Mouse (Mus musculus): ENCODE results near the gene Abcb6. TPM values are rescaled to one million over a fixed set of nuclear protein-coding genes. Genes with fewer than 3 reads are reported as not detected.

Gene Abcb6
- polyA plus RNA-seq, 1 experiment from 2014 or later: 39.7 TPM

DNA sequence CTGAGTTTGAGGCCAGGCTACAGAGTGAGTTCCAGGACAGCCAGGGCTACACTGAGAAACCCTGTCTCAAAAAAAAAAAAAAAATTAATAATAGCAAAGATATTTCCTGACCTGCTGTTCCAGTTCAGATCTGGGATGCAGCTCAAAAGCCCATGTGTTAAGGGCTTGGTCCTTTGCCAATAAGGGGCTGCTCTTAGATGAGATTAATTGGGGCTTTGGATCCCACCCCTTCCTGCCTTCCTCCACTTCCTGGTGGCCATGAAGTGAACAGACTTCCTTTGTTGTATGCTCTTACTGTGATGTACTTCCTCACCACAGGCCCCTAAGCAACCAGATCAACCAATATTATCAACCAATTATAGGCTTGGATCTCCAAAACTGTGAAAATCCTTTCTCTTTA is 6.9 kb upstream of the Abcb6 start:
- H3K9ac ChIP-seq: no peak overlapping the region
- peaks cover 77% of the 10 kb centered on the region for H3K36me3 ChIP-seq (replicated peaks; ENCODE audit: control insufficient read depth, insufficient read depth)
- H3K9me3 ChIP-seq (ENCODE audit: control insufficient read depth, low read length): no peaks in the 10 kb centered on the region
- H3K4me1 ChIP-seq (replicated peaks; ENCODE audit: control insufficient read depth, insufficient read depth, low read length): peaks cover 13% of the 10 kb centered on the region
- no peak overlapping the region for H3K4me3 ChIP-seq (replicated peaks; ENCODE audit: low read length)
- DNase-seq (ENCODE audit: low spot score): no peak
- H3K27me3 ChIP-seq (ENCODE audit: control insufficient read depth, insufficient read depth, low read length): no peaks in the 10 kb centered on the region
- no peak overlapping the region for H3K4me2 ChIP-seq (replicated peaks)
- no peak for ATAC-seq (ENCODE audit: low FRiP score)
- H3K27ac ChIP-seq: no peak overlapping the region

DNA sequence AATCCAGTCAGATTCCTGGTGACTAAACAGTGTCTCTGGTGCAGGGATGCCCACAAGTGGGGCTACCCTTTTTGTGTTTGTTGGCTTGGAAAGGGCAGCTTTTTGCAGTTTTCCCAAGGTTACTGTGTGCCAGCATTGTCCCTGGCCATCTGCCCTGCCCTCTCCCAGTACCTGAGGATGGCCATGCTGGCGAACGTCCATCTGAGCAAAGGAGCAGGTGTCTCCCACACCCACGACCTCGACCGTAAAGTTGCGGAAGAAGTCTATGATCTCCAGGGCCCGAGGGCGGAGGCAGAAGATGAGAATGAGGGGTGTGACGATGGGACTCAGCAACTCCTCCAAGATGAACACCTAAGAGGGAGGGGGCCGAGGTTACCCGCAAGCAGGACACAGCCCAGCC is 5.3 kb upstream of the Abcb6 start:
- no peak for DNase-seq (ENCODE audit: low spot score)
- ATAC-seq (ENCODE audit: low FRiP score): no peak
- Histone ChIP-seq H3K4me2 (replicated peaks) (no peak overlapping the region), H3K27me3 (ENCODE audit: control insufficient read depth, insufficient read depth, low read length) (no peaks in the 10 kb centered on the region), H3K36me3 (replicated peaks; ENCODE audit: control insufficient read depth, insufficient read depth) (peaks cover 86% of the 10 kb centered on the region), H3K27ac (no peak overlapping the region), H3K9me3 (ENCODE audit: control insufficient read depth, low read length) (no peaks in the 10 kb centered on the region), H3K9ac (no peak overlapping the region), H3K4me1 (replicated peaks; ENCODE audit: control insufficient read depth, insufficient read depth, low read length) (peaks cover 6% of the 10 kb centered on the region; the same call in 1 of the 2 replicates), H3K4me3 (replicated peaks; ENCODE audit: low read length) (no peak overlapping the region)
- 93% methylated on average over 11 of the region's 11 CpGs for WGBS

DNA sequence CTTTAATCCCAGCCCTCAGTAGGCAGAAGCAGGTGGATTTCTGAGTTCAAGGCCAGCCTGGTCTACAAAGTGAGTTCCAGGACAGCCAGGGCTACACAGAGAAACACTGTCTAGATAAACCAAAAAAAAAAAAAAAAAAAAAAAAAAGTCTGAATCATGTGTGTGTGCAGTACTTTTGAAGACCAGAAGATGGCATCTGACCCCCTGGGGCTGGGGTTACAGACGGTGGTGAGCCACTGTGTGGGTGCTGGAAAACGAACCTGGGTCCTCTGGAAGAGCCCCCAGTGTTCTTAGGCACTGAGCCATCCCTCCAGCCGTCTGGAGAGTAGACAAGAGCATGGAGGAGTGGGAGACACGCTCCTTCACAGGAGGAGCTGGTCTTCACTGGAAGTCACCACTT is 2.0 kb upstream of the Abcb6 start:
- Histone ChIP-seq H3K4me3 (replicated peaks; ENCODE audit: low read length) (no peak overlapping the region), H3K27ac (no peak overlapping the region), H3K9ac (no peak overlapping the region), H3K4me2 (replicated peaks) (no peak overlapping the region), H3K9me3 (ENCODE audit: control insufficient read depth, low read length) (no peaks in the 10 kb centered on the region), H3K27me3 (ENCODE audit: control insufficient read depth, insufficient read depth, low read length) (no peaks in the 10 kb centered on the region), H3K4me1 (replicated peaks; ENCODE audit: control insufficient read depth, insufficient read depth, low read length) (peaks cover 15% of the 10 kb centered on the region), H3K36me3 (replicated peaks; ENCODE audit: control insufficient read depth, insufficient read depth) (peaks cover 65% of the 10 kb centered on the region)
- 73% methylated on average over 4 of the region's 4 CpGs for WGBS
- no peak for ATAC-seq (ENCODE audit: low FRiP score)
- DNase-seq (ENCODE audit: low spot score): no peak

DNA sequence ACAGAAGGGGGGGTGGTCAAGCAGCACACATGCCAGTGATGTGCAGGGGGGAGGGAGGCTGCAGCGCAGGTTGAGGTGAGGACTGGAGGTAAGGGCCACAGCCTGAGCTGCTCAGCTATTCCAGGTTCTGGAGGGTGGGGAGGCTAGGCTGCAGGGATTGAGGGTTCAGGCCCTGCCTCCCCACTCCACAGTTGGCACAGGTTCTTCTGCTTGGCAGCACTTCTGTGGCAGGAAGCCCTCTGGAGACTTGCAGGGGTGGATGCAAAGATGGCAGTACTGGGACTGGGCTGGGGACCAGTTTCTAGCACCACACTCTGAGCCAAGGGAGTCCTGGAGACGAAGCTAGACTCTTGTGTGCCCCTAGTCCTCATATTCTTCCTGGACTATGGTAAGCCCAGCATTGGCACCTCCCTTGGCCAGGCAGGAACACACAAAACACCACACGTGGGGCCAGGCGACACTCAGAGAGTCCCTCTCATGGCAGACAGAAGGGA is 1.2 kb upstream of the Abcb6 start:
- H3K4me1 ChIP-seq (replicated peaks; ENCODE audit: control insufficient read depth, insufficient read depth, low read length): peaks cover 15% of the 10 kb centered on the region
- H3K9ac ChIP-seq: no peak overlapping the region
- no peak overlapping the region for H3K27ac ChIP-seq
- H3K36me3 ChIP-seq (replicated peaks; ENCODE audit: control insufficient read depth, insufficient read depth): peaks cover 65% of the 10 kb centered on the region
- DNase-seq (ENCODE audit: low spot score) (no peak), ATAC-seq (ENCODE audit: low FRiP score) (no peak)
- no peaks in the 10 kb centered on the region for H3K27me3 ChIP-seq (ENCODE audit: control insufficient read depth, insufficient read depth, low read length)
- no peak overlapping the region for H3K4me2 ChIP-seq (replicated peaks)
- H3K9me3 ChIP-seq (ENCODE audit: control insufficient read depth, low read length): no peaks in the 10 kb centered on the region
- no peak overlapping the region for H3K4me3 ChIP-seq (replicated peaks; ENCODE audit: low read length)
- WGBS: 81% methylated on average over 4 of the region's 4 CpGs

DNA sequence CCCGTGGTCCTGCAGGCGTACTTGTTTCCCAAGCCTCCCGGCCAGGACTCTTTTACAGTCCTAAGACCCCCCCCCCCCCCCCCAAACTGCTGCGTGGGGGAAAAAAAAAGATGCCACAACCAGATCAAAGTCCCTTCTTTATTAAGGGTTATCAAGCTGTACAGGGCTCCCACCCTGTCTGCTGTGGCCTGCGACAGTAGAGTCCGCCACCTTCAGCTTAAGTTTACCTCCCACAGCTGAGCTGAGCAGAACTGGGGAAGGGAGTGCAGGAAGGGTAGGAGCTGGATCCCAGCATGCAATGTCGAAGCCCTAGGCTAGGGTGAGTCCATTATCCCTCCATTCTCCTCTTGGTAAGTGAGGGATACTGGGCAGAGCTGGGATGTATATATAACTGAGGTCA is 549 bp upstream of the Abcb6 start:
- Histone ChIP-seq H3K4me3 (replicated peaks; ENCODE audit: low read length) (peak overlapping the region; percentile 45; the same call in 1 of the 2 replicates), H3K9ac (no peak overlapping the region), H3K9me3 (ENCODE audit: control insufficient read depth, low read length) (no peaks in the 10 kb centered on the region), H3K4me2 (replicated peaks) (peak overlapping the region; percentile 89), H3K27ac (no peak overlapping the region), H3K36me3 (replicated peaks; ENCODE audit: control insufficient read depth, insufficient read depth) (peaks cover 65% of the 10 kb centered on the region), H3K27me3 (ENCODE audit: control insufficient read depth, insufficient read depth, low read length) (no peaks in the 10 kb centered on the region), H3K4me1 (replicated peaks; ENCODE audit: control insufficient read depth, insufficient read depth, low read length) (peaks cover 15% of the 10 kb centered on the region)
- no peak for DNase-seq (ENCODE audit: low spot score)
- ATAC-seq (ENCODE audit: low FRiP score): no peak
- 36% methylated on average over 7 of the region's 7 CpGs for WGBS

DNA sequence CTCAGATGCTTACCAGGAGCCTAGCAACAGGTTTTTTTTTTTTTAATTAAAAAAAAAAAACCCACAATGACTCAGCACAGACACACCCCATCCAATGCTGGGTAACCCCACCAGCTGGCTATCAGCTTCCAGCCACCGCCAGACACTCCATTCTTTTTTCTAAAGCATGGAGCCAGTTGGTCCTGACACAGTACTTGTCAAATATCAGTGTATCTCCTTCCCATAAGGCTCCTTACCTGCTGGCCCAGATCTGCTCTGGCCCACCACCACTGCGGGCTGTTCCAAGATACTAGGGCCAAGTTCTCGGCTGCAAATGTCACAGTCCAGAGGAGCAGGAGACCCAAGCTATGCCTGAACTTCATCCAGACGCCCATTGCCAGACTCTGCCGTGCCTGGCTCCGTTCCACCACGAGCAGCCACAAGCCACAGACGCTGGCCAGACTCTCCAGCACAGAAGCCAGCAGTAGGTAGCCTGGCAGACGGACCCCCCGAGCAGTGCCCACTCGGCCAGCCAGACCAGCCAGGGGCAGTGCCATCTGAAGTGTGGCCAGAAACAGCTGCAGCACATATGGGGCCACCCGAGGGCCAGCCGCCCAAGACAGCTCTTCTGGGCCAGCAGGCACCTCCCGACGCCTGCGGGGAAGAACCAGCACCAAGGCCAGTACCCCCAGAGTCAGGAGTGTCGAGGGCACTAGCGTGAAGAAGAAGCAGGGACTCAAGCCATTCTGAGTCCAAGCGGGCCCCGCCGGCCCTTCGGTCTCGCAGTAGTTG is 673 bp downstream of the Abcb6 start:
- ATAC-seq (ENCODE audit: low FRiP score): peak; percentile 49
- H3K4me2 ChIP-seq (replicated peaks): peak overlapping the region; percentile 89
- peak overlapping the region; percentile 38; the same call in 1 of the 2 replicates for H3K27ac ChIP-seq
- WGBS: 6% methylated on average over 23 of the region's 23 CpGs
- H3K9me3 ChIP-seq (ENCODE audit: control insufficient read depth, low read length): no peaks in the 10 kb centered on the region
- H3K27me3 ChIP-seq (ENCODE audit: control insufficient read depth, insufficient read depth, low read length): no peaks in the 10 kb centered on the region
- H3K9ac ChIP-seq: peak overlapping the region; percentile 61
- peaks cover 63% of the 10 kb centered on the region for H3K36me3 ChIP-seq (replicated peaks; ENCODE audit: control insufficient read depth, insufficient read depth)
- peak overlapping the region; percentile 45 for H3K4me3 ChIP-seq (replicated peaks; ENCODE audit: low read length)
- peaks cover 15% of the 10 kb centered on the region for H3K4me1 ChIP-seq (replicated peaks; ENCODE audit: control insufficient read depth, insufficient read depth, low read length)
- DNase-seq (ENCODE audit: low spot score): peak; percentile 38

DNA sequence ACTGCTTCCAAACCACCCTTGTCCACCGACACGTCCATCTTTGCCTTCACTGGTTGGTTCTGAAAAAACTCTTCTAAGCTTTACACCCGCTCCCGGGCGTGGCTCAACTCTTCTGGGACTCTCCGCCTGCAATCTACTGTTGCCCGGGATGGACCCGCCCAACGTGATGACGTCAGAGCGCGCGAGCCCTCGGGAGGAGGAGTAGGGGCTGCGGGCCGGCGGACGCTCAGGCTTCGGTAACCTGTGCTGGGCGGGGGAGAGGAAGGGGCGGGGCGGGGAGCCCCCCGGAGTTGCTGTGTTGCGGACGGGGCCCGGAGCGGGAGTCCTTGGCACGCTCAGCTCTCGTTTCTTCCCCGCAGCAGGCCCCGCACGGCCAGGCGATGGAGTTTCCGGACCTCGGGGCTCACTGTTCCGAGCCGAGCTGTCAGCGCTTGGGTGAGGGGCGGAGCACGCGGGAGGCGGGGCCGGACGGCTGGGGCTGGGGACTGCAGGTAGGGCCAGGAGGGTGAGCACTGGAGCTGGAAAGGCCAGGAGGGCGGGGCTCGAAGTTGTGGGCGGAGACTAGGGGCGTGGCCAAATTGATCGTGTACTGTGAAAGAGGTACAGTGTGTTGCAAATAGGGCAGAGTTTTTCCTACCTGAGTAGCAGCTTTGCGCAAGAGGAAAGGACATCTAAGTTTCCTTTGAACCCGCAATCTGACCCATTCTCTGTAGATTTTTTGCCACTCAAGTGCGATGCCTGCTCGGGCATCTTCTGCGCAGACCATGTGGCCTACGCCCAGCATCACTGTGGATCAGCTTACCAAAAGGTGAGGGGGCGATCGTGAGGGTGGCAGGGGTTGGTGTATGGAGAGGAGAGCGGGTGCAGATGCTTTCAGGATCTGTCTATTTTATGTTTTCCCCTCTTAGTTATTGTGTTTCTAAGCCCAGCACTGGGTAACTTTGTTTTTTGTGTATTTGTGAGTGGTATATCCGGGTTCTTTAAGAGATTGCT is 11.4 kb downstream of the Abcb6 start, which contains the start of gene Zfand2b:
Zfand2b (plus strand) TSS at position 175 of the 993 bp plus-strand sequence.
- no peaks in the 10 kb centered on the region for H3K9me3 ChIP-seq (ENCODE audit: control insufficient read depth, low read length)

DNA sequence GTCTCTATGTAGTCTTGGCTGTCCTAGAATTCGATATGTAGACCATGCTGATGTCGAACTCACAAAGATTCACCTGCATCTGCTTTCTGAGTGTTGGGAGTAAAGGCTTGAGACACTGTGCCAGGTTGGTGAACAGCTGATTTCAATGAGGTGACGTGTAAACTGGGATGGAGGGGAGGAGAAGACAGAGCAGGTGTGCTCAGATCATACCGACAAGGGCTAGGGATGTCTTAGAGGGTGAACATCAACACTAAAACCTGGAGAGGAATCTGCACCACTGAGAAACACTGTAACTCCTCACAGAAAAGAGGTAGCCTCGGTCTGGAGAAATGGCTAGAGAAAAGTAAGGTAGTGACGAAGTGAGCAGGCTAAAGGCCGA is 12.1 kb downstream of the Abcb6 start:
- Histone ChIP-seq H3K36me3 (replicated peaks; ENCODE audit: control insufficient read depth, insufficient read depth) (peaks cover 33% of the 10 kb centered on the region), H3K4me3 (replicated peaks; ENCODE audit: low read length) (peak overlapping the region; percentile 79), H3K9me3 (ENCODE audit: control insufficient read depth, low read length) (no peaks in the 10 kb centered on the region), H3K9ac (peak overlapping the region; percentile 80), H3K4me1 (replicated peaks; ENCODE audit: control insufficient read depth, insufficient read depth, low read length) (peaks cover 9% of the 10 kb centered on the region), H3K27me3 (ENCODE audit: control insufficient read depth, insufficient read depth, low read length) (no peaks in the 10 kb centered on the region), H3K4me2 (replicated peaks) (peak overlapping the region; percentile 68), H3K27ac (peak overlapping the region; percentile 88)
- 7% methylated on average over 7 of the region's 7 CpGs for WGBS
- ATAC-seq (ENCODE audit: low FRiP score): no peak
- DNase-seq (ENCODE audit: low spot score): no peak

More for the DNA sequence above, 11.4 kb downstream of the Abcb6 start, which contains the start of gene Zfand2b:
- H3K27me3 ChIP-seq (ENCODE audit: control insufficient read depth, insufficient read depth, low read length): no peaks in the 10 kb centered on the region
- H3K4me3 ChIP-seq (replicated peaks; ENCODE audit: low read length): peak within 1 kb of the TSS; percentile 79
- WGBS: 1% methylated on average over 57 of the region's 59 CpGs
- H3K27ac ChIP-seq: peak within 1 kb of the TSS; percentile 88
- peaks cover 9% of the 10 kb centered on the region for H3K4me1 ChIP-seq (replicated peaks; ENCODE audit: control insufficient read depth, insufficient read depth, low read length)
- H3K9ac ChIP-seq: peak within 1 kb of the TSS; percentile 80
- peak within 1 kb of the TSS; percentile 68 for H3K4me2 ChIP-seq (replicated peaks)
- H3K36me3 ChIP-seq (replicated peaks; ENCODE audit: control insufficient read depth, insufficient read depth): peaks cover 39% of the 10 kb centered on the region
- peak; percentile 97 for ATAC-seq (ENCODE audit: low FRiP score)
- peak; percentile 92 for DNase-seq (ENCODE audit: low spot score)

DNA sequence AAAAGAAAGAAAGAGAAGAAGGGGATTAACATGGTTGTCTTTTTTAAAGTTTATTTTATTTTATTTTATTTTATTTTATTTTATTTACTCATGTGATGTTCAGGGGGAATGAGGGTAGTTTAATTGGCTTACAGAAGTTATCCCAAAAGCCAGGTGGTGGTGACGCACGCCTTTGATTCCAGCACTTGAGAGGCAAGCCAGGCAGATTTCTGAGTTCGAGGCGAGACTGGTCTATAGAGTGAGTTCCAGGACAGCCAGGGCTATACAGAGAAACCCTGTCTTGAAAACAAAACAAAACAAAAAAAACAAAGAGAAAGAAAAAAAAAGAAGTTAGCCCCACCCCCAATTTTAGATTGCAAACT is 20.0 kb downstream of the Abcb6 start:
- no peak overlapping the region for H3K9ac ChIP-seq
- no peak overlapping the region for H3K4me2 ChIP-seq (replicated peaks)
- H3K36me3 ChIP-seq (replicated peaks; ENCODE audit: control insufficient read depth, insufficient read depth): no peaks in the 10 kb centered on the region
- ATAC-seq (ENCODE audit: low FRiP score): no peak
- 82% methylated on average over 4 of the region's 4 CpGs for WGBS
- H3K27me3 ChIP-seq (ENCODE audit: control insufficient read depth, insufficient read depth, low read length): no peaks in the 10 kb centered on the region
- no peaks in the 10 kb centered on the region for H3K4me1 ChIP-seq (replicated peaks; ENCODE audit: control insufficient read depth, insufficient read depth, low read length)
- H3K9me3 ChIP-seq (ENCODE audit: control insufficient read depth, low read length): no peaks in the 10 kb centered on the region
- H3K4me3 ChIP-seq (replicated peaks; ENCODE audit: low read length): no peak overlapping the region
- H3K27ac ChIP-seq: no peak overlapping the region
- DNase-seq (ENCODE audit: low spot score): no peak

Data from hindbrain, embryonic 14.5 days (tissue).